Mouse (Mus musculus) heart, adult 8-10 months (tissue): ENCODE data around the gene Gm28551. TPM values are rescaled to one million over a fixed set of nuclear protein-coding genes. Genes with fewer than 3 reads are reported as not detected.

Experiments
- DNase-seq: peaks from one replicate; pipeline ENCODE4 v3.0.0; 2022; ENCODE audit warnings: low spot score
- total RNA-seq, 4 experiments: library from RNA; stranded (reverse); gene quantifications; 2 replicates each; pipeline ENCODE4 v1.2.4; 2022

Gm28551 gene
- total RNA-seq, 4 experiments from 2014 or later, result 0.25 TPM; not detected in 3

- no peak for DNase-seq
These were observed 61.3 kb downstream of the Gm28551 start for GRCm38 (mm10) chr1:53291197-53291596.

Other genes with a start within 250 kb of the Gm28551 start
- gene 1700019A02Rik, start 165.0 kb downstream of the Gm28551 start, total RNA-seq, result not detected
- gene Pms1, start 55.6 kb downstream of the Gm28551 start, total RNA-seq, result 10 to 100 TPM; 10.8 to 16.2 (median 13.2) TPM
- 10 to 100 TPM; 11.6 to 16.9 (median 16.3) TPM for gene Ormdl1, start 55.6 kb downstream of the Gm28551 start, total RNA-seq
- 1 to 10 TPM in 2 of 4 experiments, under 1 TPM in 2; 0.37 to 5.1 (median 1.0) TPM for gene Gm28778, start 55.6 kb downstream of the Gm28551 start, total RNA-seq
- gene Osgepl1, start 39.0 kb downstream of the Gm28551 start, total RNA-seq, result 10 to 100 TPM; 51.9 to 59.8 (median 57.0) TPM
- gene Asdurf, start within 50 bp of the Gm28551 start, total RNA-seq, result 1 to 10 TPM in 3 of 4 experiments, not detected in 1; 1.3 to 9.5 (median 3.5) TPM
- gene Asnsd1, start 85 bp upstream of the Gm28551 start, total RNA-seq, result 10 to 100 TPM; 52.9 to 61.2 (median 57.3) TPM